Mouse (Mus musculus) thymus, adult 2 months (tissue): Measurements from ENCODE around the gene Rnf187. TPM values are rescaled to one million over a fixed set of nuclear protein-coding genes. Genes with fewer than 3 reads are reported as not detected.

Experiments
- DNase-seq: peaks from one replicate; pipeline ENCODE4 v3.0.0; 2021
- H3K27ac ChIP-seq: fragments of 200-500 bp; 2 replicates; pipeline ENCODE4 v1.5.1; 2012; ENCODE audit warnings: low read length, control low read depth; ENCODE audit not compliant: control insufficient read depth, insufficient read depth
- H3K27me3 ChIP-seq: fragments of 200-500 bp; 2 replicates; pipeline ENCODE4 v1.6.1; 2012; ENCODE audit warnings: mild to moderate bottlenecking, low read length, moderate library complexity, mixed read lengths; ENCODE audit not compliant: control insufficient read depth, insufficient read depth
- H3K36me3 ChIP-seq: fragments of 200-500 bp; 2 replicates; pipeline ENCODE4 v1.6.1; 2012; ENCODE audit warnings: mild to moderate bottlenecking, low read length, moderate library complexity; ENCODE audit not compliant: control insufficient read depth, insufficient read depth
- H3K4me1 ChIP-seq: fragments of 200-500 bp; replicated peaks from 2 replicates; pipeline ENCODE4 v1.6.1; 2012; ENCODE audit warnings: low read length; ENCODE audit not compliant: control insufficient read depth, insufficient read depth
- H3K4me3 ChIP-seq: fragments of 200-500 bp; 2 replicates; pipeline ENCODE4 v1.5.1; 2012; ENCODE audit warnings: mild to moderate bottlenecking, low read length, control low read depth, moderate library complexity; ENCODE audit not compliant: control insufficient read depth, insufficient read depth
- CTCF ChIP-seq: fragments of 200-500 bp; IDR thresholded peaks from 2 replicates; pipeline ENCODE4 v1.5.1; 2012; ENCODE audit warnings: mild to moderate bottlenecking, control low read depth, low read length, moderate library complexity, borderline replicate concordance; ENCODE audit not compliant: control insufficient read depth, poor library complexity, insufficient read depth; ENCODE audit errors: extremely low read depth
- POLR2A ChIP-seq: fragments of 200-500 bp; IDR thresholded peaks from 2 replicates; pipeline ENCODE4 v1.6.1; 2012; ENCODE audit warnings: mild to moderate bottlenecking, low read length, control low read depth, moderate library complexity; ENCODE audit not compliant: control insufficient read depth, poor library complexity, insufficient read depth; ENCODE audit errors: extremely low read depth
- WGBS: fragments of 180-500 bp; shearing (Covaris S2); methylation state at CpG from one replicate; pipeline ENCODE4 v1.1.7; 2018; 5-methylcytosine and 5-hydroxymethylcytosine counted together
- polyA plus RNA-seq: library from polyadenylated mRNA; depleted of rRNA; stranded (reverse); fragments of >200 nt; gene quantifications from 2 replicates; pipeline ENCODE4 v1.2.3, GENCODE M21; 2012

Rnf187 gene
- polyA plus RNA-seq, 1 experiment, result 335 TPM

DNA sequence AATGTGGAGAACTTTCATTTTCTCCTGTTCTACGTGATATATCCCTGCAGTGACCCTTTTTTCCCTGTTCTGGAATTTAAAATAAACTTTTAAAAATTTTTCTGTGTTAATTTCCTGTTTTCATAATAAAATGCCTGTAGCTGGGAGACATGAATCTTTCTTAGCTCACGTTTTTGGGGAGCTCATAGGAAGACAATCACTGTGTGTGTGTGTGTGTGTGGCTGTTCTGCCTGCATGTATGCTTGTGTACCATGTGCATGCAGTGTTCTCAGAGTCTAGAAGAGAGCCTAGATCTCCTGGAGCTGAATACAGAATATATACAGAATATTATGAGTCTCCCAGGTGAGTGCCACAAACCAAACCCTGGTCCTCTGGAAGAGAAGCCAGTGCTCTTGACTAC is 11.7 kb downstream of the Rnf187 start:
- Histone ChIP-seq H3K4me1 (peaks cover 5% of the 10 kb centered on the region; the same call in 1 of the 2 replicates), H3K36me3 (peaks cover under 1% of the 10 kb centered on the region; the same call in 1 of the 2 replicates), H3K27me3 (no peaks in the 10 kb centered on the region), H3K4me3 (no peak overlapping the region), H3K27ac (no peak overlapping the region)
- TF ChIP-seq CTCF (no peak), POLR2A (no peak)
- no peak for DNase-seq
- 77% methylated on average over 2 of the region's 2 CpGs for WGBS

DNA sequence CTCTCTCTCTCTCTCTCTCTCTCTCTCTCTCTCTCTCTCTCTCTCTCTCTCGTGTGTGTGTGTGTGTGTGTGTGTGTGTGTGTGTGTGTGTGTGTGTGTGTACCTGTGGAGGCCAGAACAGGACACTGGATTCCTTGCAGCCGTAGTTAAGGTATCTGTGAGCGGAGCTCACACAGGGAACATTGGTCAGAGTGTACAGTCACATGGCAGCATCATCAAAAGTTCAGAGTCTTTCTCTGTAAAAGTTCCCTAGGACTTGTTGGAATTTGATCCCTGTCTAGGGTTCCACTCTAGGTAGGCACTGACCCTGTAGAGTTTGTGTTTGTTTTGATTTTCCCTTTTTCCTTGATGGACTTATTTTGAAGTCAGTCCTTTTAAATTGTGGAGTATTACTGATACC is 12.1 kb downstream of the Rnf187 start:
- TF ChIP-seq CTCF, result no peak
- no peak for TF ChIP-seq POLR2A
- DNase-seq, result no peak
- Histone ChIP-seq H3K4me3 (no peak overlapping the region), H3K27me3 (no peaks in the 10 kb centered on the region), H3K4me1 (peaks cover 5% of the 10 kb centered on the region; the same call in 1 of the 2 replicates), H3K36me3 (no peaks in the 10 kb centered on the region), H3K27ac (no peak overlapping the region)
- 93% methylated on average over 2 of the region's 3 CpGs for WGBS

DNA sequence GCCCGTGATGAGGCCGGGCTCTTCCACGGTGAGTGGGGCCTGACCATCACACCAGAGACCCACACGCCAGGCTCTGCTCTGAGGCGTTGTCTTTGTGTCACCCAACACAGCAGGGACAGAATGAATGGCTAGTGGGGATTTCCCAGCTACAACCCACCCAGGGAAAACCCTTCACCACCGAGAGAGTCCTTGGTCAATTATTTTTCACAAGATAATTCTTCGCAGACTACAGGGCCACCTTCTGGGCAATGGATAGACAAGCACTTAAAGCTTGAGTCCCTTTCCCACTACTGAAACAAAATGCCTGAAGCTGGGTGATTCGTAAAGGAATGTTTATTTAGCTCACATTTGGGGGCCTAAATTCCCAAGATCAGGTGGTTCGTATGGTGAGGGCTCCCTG is 16.3 kb downstream of the Rnf187 start:
- 91% methylated on average over 9 of the region's 9 CpGs for WGBS
- TF ChIP-seq POLR2A (no peak), CTCF (no peak)

DNA sequence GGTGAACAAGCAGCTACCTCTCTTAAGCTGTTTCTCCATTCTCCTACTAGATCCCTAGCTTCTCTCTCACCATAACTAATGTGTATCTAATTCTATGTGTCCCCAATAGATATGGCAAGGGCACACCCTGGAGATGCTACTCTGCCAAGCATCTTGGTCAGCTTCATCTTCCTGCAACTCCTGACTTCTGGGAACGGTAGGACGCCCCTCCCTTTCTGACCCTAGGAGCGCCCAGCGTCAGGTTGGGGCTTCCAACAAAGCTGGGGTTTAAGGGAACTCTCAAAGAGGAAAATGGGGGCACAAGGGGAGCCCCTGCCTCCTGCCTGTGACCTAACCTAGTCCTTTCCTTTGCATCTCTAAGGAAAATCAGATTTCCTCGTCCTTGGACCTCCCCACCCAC is 20.0 kb downstream of the Rnf187 start:
- H3K4me1 ChIP-seq, result peaks cover 30% of the 10 kb centered on the region
- H3K27ac ChIP-seq, result no peak overlapping the region
- no peak overlapping the region for H3K4me3 ChIP-seq
- whole genome bisulfite sequencing, result 87% methylated on average over 5 of the region's 5 CpGs
- no peak for DNase-seq
- TF ChIP-seq POLR2A (no peak), CTCF (no peak)
- H3K36me3 ChIP-seq, result no peaks in the 10 kb centered on the region
- no peaks in the 10 kb centered on the region for H3K27me3 ChIP-seq

More for the DNA sequence above, 16.3 kb downstream of the Rnf187 start:
- Histone ChIP-seq H3K36me3 (no peaks in the 10 kb centered on the region), H3K4me3 (no peak overlapping the region), H3K4me1 (peaks cover 22% of the 10 kb centered on the region), H3K27ac (no peak overlapping the region), H3K27me3 (no peaks in the 10 kb centered on the region)
- DNase-seq, result no peak

DNA sequence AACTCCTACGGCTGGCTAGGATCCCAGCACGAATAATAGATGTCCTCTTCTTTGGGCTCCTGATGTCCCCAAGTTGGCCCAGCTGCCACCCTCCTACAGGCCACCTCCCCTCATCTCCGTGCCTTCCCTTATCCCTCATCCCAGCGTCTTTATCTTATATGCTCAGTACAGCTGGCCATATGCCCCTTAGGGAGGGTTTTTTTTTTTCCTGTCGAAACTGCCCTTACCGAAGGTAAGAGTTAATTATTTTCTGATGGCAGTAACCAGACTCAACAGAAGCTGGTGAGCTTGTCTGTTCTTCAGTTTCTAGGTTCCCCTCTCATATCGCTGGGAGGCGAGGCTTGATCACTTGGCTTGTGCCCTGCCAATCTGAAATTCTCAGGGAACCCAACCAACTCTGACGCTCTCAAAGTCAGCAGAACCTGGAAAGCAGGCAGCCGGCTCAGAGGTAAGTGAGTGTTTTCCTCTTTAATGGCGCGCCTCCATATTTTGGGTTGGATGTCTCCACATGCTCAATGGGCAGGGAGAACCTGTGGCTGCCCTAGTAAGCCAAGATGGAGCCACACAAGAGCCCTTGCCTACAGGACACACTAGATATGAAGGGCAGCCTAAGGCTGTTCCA is 20.9 kb downstream of the Rnf187 start, which contains the start of gene Btnl10:
Btnl10 (plus strand) TSS at position 164 of the 622 bp plus-strand sequence.
- WGBS, result 95% methylated on average over 12 of the region's 12 CpGs
- Histone ChIP-seq H3K27ac (no peak within 1 kb of the TSS), H3K36me3 (no peaks in the 10 kb centered on the region), H3K4me3 (no peak within 1 kb of the TSS), H3K4me1 (peaks cover 28% of the 10 kb centered on the region), H3K27me3 (no peaks in the 10 kb centered on the region)
- TF ChIP-seq POLR2A (no peak), CTCF (no peak)
- DNase-seq, result no peak

DNA sequence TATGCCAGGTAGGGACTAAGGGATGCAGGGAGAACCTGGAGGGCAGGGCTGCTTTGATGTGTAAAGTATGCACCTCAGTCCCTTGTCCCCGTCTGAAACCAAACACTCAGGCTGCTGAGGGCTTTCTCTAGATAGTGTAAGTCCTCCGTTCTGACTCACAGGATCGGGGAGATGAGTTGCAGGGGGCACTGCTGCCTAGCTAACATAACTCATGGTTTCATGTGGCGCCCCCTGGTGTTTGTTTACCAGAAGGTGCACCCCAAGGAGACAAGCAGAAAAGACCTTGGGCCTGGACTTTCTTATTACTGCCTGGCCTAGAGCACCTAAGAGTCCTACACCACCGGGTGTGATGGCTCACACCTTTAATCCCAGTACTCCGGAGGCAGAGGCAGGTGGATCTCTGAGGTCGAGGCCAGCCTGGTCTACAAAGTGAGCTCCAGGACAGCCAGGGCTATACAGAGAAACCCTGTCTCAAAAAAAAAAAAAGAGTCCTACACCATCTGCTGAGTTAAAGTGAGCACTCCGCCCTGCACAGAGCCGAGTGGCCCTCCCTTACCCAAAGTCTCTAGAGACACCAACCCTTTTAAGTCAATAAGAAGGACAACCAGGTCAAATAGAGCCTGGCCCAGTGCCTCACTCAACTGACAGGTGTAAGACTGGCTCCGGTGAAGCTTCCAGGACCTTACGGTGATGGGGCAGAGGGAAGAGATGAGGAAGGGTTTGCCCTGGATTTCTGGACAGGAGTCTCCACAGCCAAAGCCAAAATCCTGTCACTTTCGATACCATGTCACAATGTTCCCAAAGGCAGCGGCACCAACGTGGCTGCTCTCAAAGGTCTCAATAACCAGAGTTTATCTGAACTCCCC is 21.6 kb downstream of the Rnf187 start:
- 57% methylated on average over 14 of the region's 14 CpGs for WGBS
- H3K27me3 ChIP-seq, result no peaks in the 10 kb centered on the region
- peaks cover 27% of the 10 kb centered on the region for H3K4me1 ChIP-seq
- no peak overlapping the region for H3K27ac ChIP-seq
- peak; percentile 80 for DNase-seq
- H3K4me3 ChIP-seq, result no peak overlapping the region
- TF ChIP-seq CTCF, result peak; percentile 66; the same call in 1 of the 2 replicates
- no peak for TF ChIP-seq POLR2A
- H3K36me3 ChIP-seq, result no peaks in the 10 kb centered on the region
